In the genomic region with DNA sequence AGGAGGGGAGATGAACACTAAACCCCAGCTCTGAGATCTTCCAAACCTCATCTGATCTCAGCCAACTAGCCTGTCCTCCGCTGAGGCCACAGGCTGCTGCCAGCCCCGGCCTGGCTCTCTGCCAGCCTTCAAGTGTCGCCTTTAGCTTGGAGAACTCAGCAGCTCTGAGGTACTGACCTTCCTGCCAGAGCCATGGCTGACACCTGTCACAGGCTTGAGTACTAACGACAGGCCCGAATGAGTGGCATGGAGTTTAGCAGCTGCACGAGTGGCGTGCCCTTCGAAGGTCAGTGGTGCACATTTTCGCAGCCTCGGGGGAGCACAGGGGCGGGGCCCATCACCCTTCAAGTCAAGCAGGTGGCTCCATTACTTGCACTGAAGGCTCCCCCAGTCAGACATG, we compare ENCODE assay signal across 9 mouse cellular contexts.
A peak's percentile ranks its signal among the peaks of the same experiment; 100 is the strongest.
DNase-seq lines count a peak whose midpoint lies in the region; ATAC-seq lines count a peak whose summit lies in the region.
"Had no signal": no experiment of that assay in that cellular context is flagged by ENCODE, and none has a peak within 500 bp of the region (broad histone marks: within the 10 kb centered on the region; RNA-seq: fewer than 3 reads in every experiment).

No protein-coding gene starts in this region.

- no peak overlapping the region for H3K9ac ChIP-seq in embryonic facial prominence, embryonic 14.5 days (ENCODE audit: low read depth, low read length)
- no peak overlapping the region for H3K9ac ChIP-seq in neural tube, embryonic 15.5 days (replicated peaks)
- H3K9ac ChIP-seq: midbrain, embryonic 12.5 days had no signal

- peak; percentile 63 for ATAC-seq in embryonic facial prominence, embryonic 14.5 days (ENCODE audit: low read depth)
- ATAC-seq in neural tube, embryonic 15.5 days (ENCODE audit: low FRiP score) = no peak

- peak; percentile 78 for DNase-seq in embryonic facial prominence, embryonic 14.5 days (ENCODE audit: low spot score)
- DNase-seq in embryonic facial prominence, embryonic 10.5 days (ENCODE audit: low spot score) = no peak
- DNase-seq in adrenal gland, postnatal 25 days = peak; percentile 68
- peak; percentile 86 for DNase-seq in gastrocnemius, postnatal 25 days
- DNase-seq in kidney, postnatal 4 days = peak; percentile 26 to 45
- no peak for DNase-seq in ovary, postnatal 36 days (ENCODE audit: low spot score)
- no peak for DNase-seq in midbrain, embryonic 10.5 days (ENCODE audit: low spot score)

- H3K4me3 ChIP-seq in embryonic facial prominence, embryonic 14.5 days (ENCODE audit: low read depth, low read length) = no peak overlapping the region
- no peak overlapping the region for H3K4me3 ChIP-seq in embryonic facial prominence, embryonic 10.5 days
- H3K4me3 ChIP-seq in neural tube, embryonic 15.5 days (replicated peaks) = no peak overlapping the region
- no peak overlapping the region for H3K4me3 ChIP-seq in midbrain, embryonic 10.5 days
- H3K4me3 ChIP-seq: midbrain, embryonic 12.5 days had no signal

- WGBS in embryonic facial prominence, embryonic 14.5 days = 57% methylated on average over 11 of the region's 11 CpGs
- WGBS in embryonic facial prominence, embryonic 10.5 days = 69% methylated on average over 11 of the region's 11 CpGs
- 71% methylated on average over 11 of the region's 11 CpGs for WGBS in neural tube, embryonic 15.5 days
- 82% methylated on average over 11 of the region's 11 CpGs for WGBS in midbrain, embryonic 10.5 days

- no peaks in the 10 kb centered on the region for H3K9me3 ChIP-seq in embryonic facial prominence, embryonic 14.5 days (ENCODE audit: control insufficient read depth, low read length)
- H3K9me3 ChIP-seq in embryonic facial prominence, embryonic 10.5 days = no peaks in the 10 kb centered on the region
- H3K9me3 ChIP-seq in neural tube, embryonic 15.5 days (replicated peaks) = no peaks in the 10 kb centered on the region
- H3K9me3 ChIP-seq in midbrain, embryonic 10.5 days (replicated peaks) = no peaks in the 10 kb centered on the region
- H3K9me3 ChIP-seq: midbrain, embryonic 12.5 days had no signal

- H3K27me3 ChIP-seq in embryonic facial prominence, embryonic 14.5 days (replicated peaks; ENCODE audit: control insufficient read depth, insufficient read depth, low read length) = no peaks in the 10 kb centered on the region
- peaks cover 9% of the 10 kb centered on the region for H3K27me3 ChIP-seq in embryonic facial prominence, embryonic 10.5 days (replicated peaks; ENCODE audit: low read depth, poor library complexity, severe bottlenecking)
- H3K27me3 ChIP-seq in neural tube, embryonic 15.5 days (replicated peaks) = 0 out of 2 replicates have a peak, but pooled peaks cover 2% of the 10 kb centered on the region
- no peaks in the 10 kb centered on the region for H3K27me3 ChIP-seq in midbrain, embryonic 10.5 days (ENCODE audit: low read depth, poor library complexity, severe bottlenecking)
- H3K27me3 ChIP-seq: midbrain, embryonic 12.5 days had no signal

- H3K36me3 ChIP-seq in embryonic facial prominence, embryonic 14.5 days (ENCODE audit: control insufficient read depth, insufficient read depth, low read length) = no peaks in the 10 kb centered on the region
- no peaks in the 10 kb centered on the region for H3K36me3 ChIP-seq in embryonic facial prominence, embryonic 10.5 days (replicated peaks)
- H3K36me3 ChIP-seq in neural tube, embryonic 15.5 days = no peaks in the 10 kb centered on the region
- no peaks in the 10 kb centered on the region for H3K36me3 ChIP-seq in midbrain, embryonic 10.5 days
- H3K36me3 ChIP-seq: midbrain, embryonic 12.5 days had no signal

- H3K27ac ChIP-seq in embryonic facial prominence, embryonic 14.5 days (replicated peaks; ENCODE audit: low read depth, low read length) = no peak overlapping the region
- no peak overlapping the region for H3K27ac ChIP-seq in embryonic facial prominence, embryonic 10.5 days (replicated peaks)
- no peak overlapping the region for H3K27ac ChIP-seq in neural tube, embryonic 15.5 days (replicated peaks)
- H3K27ac ChIP-seq in midbrain, embryonic 10.5 days (replicated peaks) = no peak overlapping the region
- H3K27ac ChIP-seq: midbrain, embryonic 12.5 days had no signal

- no peak overlapping the region for H3K4me2 ChIP-seq in embryonic facial prominence, embryonic 14.5 days (ENCODE audit: low read depth, low read length)
- H3K4me2 ChIP-seq in neural tube, embryonic 15.5 days = no peak overlapping the region
- H3K4me2 ChIP-seq: midbrain, embryonic 12.5 days had no signal

- no peaks in the 10 kb centered on the region for H3K4me1 ChIP-seq in embryonic facial prominence, embryonic 14.5 days (ENCODE audit: control insufficient read depth, insufficient read depth, low read length)
- H3K4me1 ChIP-seq in embryonic facial prominence, embryonic 10.5 days = peaks cover 41% of the 10 kb centered on the region
- no peaks in the 10 kb centered on the region for H3K4me1 ChIP-seq in neural tube, embryonic 15.5 days
- H3K4me1 ChIP-seq in midbrain, embryonic 10.5 days = peaks cover 13% of the 10 kb centered on the region; the same call in 1 of the 2 replicates

Comparison
In these comparisons a context has a peak if more than half of its experiments do, and no peak if none do; other contexts are left out.
1. DNase-seq: peak in embryonic facial prominence, embryonic 14.5 days (single experiment), adrenal gland, postnatal 25 days (single experiment), gastrocnemius, postnatal 25 days (single experiment) and kidney, postnatal 4 days (2 of 2); none in embryonic facial prominence, embryonic 10.5 days (single experiment), ovary, postnatal 36 days (single experiment) and midbrain, embryonic 10.5 days (single experiment).